Mouse (Mus musculus) CD8-positive naive resting alpha-beta T cell, adult 57 days (primary cell): Measurements from ENCODE around the gene Selenov. TPM values are rescaled to one million over a fixed set of nuclear protein-coding genes. Genes with fewer than 3 reads are reported as not detected.

Experiments used
- total RNA-seq: library from RNA; stranded (reverse); gene quantifications from one replicate; pipeline ENCODE4 v1.2.4, GENCODE M21; 2023

The Selenov gene
- not detected for total RNA-seq

DNA sequence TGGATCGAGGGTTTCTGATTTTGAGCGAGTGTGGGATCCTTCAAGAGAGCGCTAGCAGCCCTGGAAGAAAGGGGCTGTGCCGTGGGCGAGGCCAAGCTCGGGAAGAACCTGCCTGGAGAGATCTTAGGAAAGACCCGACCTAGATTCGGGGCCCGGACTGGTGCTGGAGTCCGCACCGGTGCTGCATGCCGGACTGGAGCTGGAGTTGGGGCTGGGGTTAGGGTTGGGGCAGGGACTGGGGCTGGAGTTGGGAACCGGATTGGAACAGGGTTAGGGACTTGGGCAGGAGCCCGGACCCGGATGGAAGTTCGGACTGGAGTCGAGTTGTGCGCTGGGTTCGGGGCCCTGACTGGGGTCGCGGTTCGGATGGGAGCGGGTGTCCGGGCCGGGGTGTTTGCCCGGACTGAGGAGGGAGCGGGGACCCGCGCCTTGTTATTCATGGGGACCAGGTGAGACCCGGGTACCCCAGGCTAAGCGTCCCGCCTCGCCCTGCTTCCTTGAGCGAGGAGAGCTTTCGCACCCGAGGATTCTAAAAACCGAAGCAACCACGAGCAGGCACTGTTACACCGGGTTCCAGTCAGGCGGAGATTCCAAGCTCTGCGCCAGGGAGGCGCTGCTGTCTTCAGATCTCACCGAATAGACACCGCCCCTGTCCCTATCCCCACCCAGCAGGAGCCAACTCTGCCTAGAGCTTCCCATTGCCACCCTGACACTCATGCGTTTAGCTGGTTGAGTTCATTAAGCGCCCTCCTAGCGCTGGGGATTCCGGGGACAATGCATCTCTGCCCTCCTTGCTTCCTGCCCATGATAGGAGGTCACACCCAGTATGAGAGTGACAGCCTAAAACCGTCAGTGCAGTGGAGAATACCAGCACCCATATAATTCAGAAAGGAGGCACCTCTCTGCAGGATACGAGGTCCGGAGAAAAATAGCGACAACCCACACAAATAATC is at the start of gene Selenov:
Gene Selenov, minus strand, starts transcription at position 549 of the 953 bp plus-strand sequence.

GRCm38 (mm10) chr7:28338108-28338998 is 47.4 kb upstream of the Selenov start, which contains the start of gene Supt5:
Gene Supt5, minus strand, starts transcription at chr7:28338746.

GRCm38 (mm10) chr7:28311926-28312543 is 21.0 kb upstream of the Selenov start, which contains the start of gene Timm50:
Gene Timm50, minus strand, starts transcription at chr7:28312072.

DNA sequence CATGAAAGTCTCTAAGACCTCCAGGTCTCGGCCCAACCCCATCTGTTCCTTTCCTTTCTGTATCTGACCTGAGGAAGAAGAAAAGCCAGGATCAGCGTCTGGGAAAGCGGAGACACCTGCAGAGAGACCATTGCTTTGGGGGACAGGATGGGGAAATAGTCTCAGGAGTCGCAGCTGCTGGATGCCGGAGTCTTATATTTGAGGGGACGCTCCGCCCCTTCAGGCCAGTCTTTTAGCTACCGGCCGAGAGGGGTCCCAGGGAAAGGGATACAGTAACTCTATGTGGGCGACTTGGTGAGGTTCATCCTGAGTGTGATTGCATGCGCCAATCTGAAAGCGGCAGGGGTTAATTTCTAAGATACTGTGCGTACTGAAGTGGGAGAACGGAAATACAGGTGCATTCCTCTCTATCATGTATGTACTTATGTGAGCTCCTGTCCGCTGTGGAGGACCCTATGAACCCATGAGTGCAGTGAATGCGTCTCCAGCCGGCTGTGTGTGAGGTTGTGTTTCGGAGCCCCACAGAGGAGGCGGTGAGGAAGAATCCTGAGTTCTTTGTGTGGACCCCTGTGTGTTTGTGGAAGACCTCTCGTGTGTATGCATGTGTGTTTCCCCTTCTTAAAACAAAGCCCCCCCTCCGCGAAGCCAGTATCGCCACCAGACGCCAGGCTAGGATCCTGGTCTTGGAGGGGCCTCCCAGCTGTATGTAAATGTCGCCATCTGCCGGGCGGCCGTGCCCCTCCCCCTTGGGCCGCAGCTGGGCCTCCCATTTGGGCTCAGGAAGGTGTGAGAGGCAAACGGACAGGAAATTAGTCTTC is 10.8 kb upstream of the Selenov start, which contains the start of gene Dll3:
Gene Dll3, minus strand, starts transcription at position 623 of the 818 bp plus-strand sequence.

GRCm38 (mm10) chr7:28277615-28278278 is 13.2 kb downstream of the Selenov start, which contains the start of gene Eid2b:
Gene Eid2b, plus strand, starts transcription at chr7:28277739.

GRCm38 (mm10) chr7:28267129-28268041 is 23.6 kb downstream of the Selenov start, which contains the start of gene Eid2:
Gene Eid2, plus strand, starts transcription at chr7:28267881.

Other genes starting within 250 kb of the Selenov start
- 98.5 TPM for gene Psmc4, start 241.1 kb downstream of the Selenov start, total RNA-seq
- not detected for gene Fcgbp, start 219.9 kb downstream of the Selenov start, total RNA-seq
- not detected for gene 9530053A07Rik, start 161.7 kb downstream of the Selenov start, total RNA-seq
- 194 TPM for gene Fbl, start 121.5 kb downstream of the Selenov start, total RNA-seq
- gene Dyrk1b, start 111.7 kb downstream of the Selenov start, total RNA-seq, result 16.6 TPM
- gene Eid2, start 23.3 kb downstream of the Selenov start, total RNA-seq, result 10.0 TPM
- 4.3 TPM for gene Eid2b, start 13.4 kb downstream of the Selenov start, total RNA-seq
- not detected for gene Dll3, start 11.1 kb upstream of the Selenov start, total RNA-seq
- 29.7 TPM for gene Timm50, start 20.9 kb upstream of the Selenov start, total RNA-seq
- gene Supt5, start 47.6 kb upstream of the Selenov start, total RNA-seq, result 160 TPM
- gene Rps16, start 59.5 kb upstream of the Selenov start, total RNA-seq, result 5,585 TPM
- gene Plekhg2, start 81.4 kb upstream of the Selenov start, total RNA-seq, result 155 TPM
- gene Zfp36, start 89.1 kb upstream of the Selenov start, total RNA-seq, result 501 TPM
- gene Med29, start 101.5 kb upstream of the Selenov start, total RNA-seq, result 15.7 TPM
- gene Paf1, start 101.8 kb upstream of the Selenov start, total RNA-seq, result 141 TPM
- 234 TPM for gene Gmfg, start 146.3 kb upstream of the Selenov start, total RNA-seq
- 2.2 TPM for gene Lrfn1, start 160.8 kb upstream of the Selenov start, total RNA-seq
- not detected for gene Ifnl2, start 219.3 kb upstream of the Selenov start, total RNA-seq
- gene Ifnl3, start 231.7 kb upstream of the Selenov start, total RNA-seq, result not detected
- gene Sycn, start 249.7 kb upstream of the Selenov start, total RNA-seq, result 1.0 TPM